Mouse (Mus musculus): ENCODE measurements around the gene Bicra.
A peak's percentile ranks its signal among the peaks of the same experiment; 100 is the strongest.

Gene Bicra

DNA sequence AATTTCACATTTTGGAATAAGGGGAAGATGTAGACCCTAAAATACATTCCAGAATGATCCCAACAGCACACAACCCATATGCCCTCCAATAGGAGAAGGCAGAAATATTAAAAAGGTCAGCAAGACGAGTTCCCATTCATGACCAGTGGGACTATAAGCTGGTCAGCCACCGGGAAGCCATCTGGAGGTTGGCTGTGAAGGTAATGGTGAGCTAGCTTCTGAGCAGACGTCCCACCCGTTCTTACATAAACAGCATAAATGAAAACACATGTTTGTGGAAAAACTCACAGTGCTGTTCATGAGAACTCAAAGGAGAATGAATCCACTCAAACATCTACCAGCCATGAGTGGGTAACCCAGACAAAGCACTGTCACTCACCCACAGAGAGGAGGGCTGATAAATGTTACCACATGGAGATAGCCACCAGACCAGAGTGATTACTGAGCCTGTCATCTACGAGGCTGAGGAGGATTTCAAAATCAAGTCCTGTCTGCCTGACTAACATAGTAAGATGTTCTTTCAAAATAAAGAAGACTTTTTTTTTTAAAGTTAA, 33.9 kb downstream of the Bicra start:
- DNase-seq = no peak

GRCm38 (mm10) chr7:16012576-16013263, 35.0 kb downstream of the Bicra start:
- peak; percentile 53 to 78 for DNase-seq

DNA sequence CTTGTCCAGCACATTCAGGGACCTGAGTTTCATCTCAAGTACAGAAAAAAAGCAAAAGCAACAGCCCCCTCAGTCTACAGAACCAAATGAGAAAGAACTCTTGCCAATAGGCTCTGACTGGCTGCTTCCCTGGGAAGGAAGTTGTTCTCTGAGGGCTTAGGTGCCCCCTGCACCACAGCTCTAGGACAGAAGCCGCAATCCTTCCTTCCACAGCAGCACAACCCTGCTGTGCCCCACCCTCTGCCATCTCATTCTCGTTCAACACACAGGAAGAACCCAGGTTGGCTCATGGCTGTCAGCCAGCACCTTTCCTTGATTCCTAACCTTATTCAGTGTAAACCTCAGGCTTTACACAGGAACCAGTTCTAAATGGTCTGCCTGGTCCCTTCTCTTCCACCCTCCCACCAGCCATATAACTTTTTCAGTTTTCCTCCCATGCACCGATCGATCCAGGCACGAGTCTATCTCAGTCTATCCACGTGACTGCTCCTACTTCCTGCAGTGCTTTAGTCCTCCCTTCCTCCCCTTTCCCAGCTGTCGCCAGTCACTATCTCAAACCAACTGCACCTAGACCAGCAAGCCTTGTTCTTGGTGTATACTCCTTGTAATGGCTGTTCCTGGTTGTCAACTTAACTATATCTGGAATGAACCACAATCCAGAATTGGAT, 36.2 kb downstream of the Bicra start:
- peak in 1 of 2 experiments; percentile 26 for DNase-seq

DNA sequence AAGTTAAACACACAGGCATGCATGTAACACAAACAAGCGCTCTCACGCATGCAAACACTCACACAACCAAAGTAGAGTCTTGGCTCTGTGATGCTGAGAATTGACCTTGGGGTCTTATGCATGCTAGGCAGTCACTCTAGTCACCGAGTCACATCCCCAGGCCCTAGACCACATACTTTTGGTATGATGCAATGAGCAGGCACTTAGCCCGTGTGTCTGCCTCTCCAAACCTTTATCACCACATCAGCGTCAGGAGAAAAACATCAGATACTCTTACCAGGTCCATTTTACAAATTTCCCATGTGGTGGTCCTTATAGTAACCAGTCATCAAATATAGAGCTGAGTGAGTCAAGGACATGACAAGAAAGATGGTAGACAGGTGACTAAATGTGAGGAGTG, 37.1 kb downstream of the Bicra start:
- no peak for DNase-seq

DNA sequence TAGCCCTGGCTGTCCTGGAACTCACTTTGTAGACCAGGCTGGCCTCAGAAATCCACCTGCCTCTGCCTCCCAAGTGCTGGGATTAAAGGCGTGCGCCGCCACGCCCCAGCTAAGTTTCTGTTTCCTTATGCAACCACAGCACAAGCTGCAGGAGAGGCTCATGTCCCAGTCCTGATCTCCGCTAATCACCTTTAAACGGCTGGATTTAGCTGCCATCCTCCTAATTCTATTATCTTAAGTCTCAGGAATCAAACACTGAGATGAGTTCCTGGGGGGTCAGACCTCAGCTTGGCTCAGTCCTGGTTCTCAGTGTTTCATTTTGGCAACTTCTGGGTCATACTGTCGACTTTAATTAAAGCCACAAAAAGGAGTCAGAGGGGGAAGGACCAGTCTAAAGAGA, 38.1 kb downstream of the Bicra start:
- no peak for DNase-seq

- no peak for DNase-seq
These were observed 42.7 kb downstream of the Bicra start for GRCm38 (mm10) chr7:16005020-16005419.

DNA sequence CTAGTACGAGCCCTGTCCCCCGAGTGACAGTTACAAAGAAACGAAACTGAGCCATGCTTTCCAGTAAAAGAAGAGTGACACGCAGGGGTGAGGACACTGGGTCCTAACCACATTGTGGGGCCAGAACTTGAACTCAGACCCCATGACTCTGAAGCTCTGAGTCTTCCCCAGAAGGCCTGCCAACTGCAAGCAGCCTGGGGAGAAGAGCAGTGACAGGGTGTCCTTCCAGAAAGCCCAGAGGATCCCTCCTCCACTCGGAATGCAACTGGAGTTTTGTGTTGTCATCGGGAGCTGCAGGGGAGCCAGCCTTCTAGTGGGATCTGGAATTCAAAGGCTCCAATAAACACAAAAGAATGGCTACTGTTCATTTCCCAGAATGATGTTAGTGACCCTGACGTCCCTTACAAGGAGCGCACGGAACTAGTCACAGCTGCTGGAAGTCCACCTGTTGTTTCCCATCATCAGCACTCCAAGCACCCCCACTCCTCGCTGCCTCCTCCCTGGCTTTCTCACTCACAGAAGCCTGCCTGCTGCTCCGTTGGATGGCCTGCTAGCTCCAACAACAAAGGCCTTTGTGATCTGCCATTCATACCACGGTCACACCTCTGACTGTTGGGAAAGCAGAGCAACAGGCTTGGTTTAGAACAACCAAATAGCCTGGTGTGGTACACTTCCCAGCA, 43.4 kb downstream of the Bicra start:
- peak in 1 of 2 experiments; percentile 46 for DNase-seq

GRCm38 (mm10) chr7:16003032-16003431, 44.7 kb downstream of the Bicra start:
- DNase-seq = no peak

GRCm38 (mm10) chr7:16002171-16002570, 45.5 kb downstream of the Bicra start:
- peak; percentile 34 to 35 for DNase-seq

DNA sequence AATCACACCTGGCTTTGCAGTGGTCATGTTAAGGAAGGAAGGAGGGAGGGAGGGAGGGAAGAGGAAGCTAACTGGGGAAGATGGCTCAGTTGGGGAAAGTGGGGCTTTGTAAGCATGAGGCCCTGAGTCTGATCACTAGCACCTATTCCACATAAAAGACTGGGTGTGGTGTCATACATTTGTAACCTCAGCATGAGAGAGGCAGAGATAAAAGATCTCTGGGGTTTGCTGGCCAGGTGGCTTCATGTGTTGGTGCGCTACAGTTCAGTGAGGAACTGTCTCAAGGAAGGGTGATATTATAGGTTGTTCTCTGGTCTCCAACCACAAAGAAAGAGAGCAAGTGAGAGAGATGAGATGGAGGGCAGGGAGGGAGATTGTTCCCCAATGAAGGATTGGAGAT, 46.0 kb downstream of the Bicra start:
- DNase-seq = no peak

DNA sequence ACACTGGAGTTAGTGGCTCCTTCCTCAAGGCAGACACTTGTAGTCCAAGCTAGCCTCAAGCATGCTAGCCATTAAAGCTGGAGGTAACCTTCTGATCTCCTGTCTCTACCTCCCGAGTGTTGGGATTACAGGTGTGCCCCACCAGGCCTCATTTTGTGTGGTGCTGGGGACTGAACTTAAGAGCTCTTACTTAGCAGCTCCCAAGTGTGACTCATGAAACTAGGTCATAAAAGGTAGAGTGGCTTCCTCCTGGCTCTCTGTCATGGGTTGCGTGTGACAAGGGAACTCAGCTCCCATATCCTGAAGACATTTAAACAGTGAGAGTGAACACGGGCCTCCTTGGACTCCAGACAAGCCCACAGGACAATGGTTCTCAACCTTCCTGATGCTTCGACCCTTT, 53.9 kb downstream of the Bicra start:
- DNase-seq = no peak

GRCm38 (mm10) chr7:15993152-15993551, 54.6 kb downstream of the Bicra start:
- DNase-seq = peak; percentile 80 to 90

- peak; percentile 59 to 61 for DNase-seq
These were observed 56.0 kb downstream of the Bicra start for GRCm38 (mm10) chr7:15991764-15992163.

- DNase-seq = peak; percentile 42 to 58
These were observed 59.9 kb downstream of the Bicra start for GRCm38 (mm10) chr7:15987661-15988356.

DNA sequence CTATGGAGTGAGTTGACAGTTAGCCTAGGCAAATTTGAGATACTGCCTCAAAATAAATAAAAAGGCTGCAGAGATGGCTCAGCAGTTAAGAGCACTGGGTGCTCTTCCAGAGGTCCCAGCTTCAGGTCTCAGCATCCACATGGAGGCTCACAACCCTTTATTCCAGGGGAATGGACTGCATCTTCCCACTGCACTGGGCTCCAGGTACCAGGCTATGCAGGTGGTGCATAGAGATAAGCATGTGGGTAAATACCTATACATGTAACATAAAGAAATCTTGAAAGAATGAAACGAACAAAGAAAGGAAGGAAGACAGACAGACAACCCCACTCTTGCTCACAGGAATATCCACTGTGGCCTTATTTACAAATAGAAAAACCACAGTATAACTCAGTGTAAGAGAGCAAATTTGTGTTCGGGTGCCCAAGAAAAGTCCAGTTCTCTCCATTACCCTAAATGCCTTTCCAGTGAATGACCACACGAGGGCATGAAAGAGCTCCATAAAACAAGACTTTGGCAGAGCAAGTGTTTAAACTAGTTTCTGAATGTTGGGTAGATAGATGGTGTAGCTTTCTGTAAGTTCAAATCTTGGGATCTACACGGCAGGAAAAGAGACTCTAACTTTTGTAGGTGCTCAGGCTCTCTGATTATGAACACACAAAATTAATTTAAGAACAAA, 64.9 kb downstream of the Bicra start:
- peak in 1 of 2 experiments; percentile 44 for DNase-seq

DNA sequence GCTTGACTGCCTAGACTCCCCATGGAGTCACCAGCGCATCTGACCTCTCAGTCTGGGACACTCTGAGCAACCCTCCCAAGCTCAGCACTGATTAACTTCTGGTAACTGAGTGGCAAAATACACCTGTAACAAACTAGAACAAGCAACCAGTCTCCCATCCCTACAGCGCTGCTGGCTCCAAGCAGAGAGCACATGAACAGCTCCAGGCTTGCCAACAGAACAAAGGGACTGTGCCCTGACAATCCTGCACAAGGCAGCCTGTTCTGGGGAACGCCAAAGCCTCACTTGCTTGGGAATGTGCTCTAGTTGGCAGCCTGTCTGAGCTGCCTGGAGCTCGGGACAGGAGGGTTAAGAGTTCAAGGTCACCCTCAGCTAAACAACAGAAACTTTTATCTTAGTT, 66.2 kb downstream of the Bicra start:
- DNase-seq = peak; percentile 81 to 91

DNA sequence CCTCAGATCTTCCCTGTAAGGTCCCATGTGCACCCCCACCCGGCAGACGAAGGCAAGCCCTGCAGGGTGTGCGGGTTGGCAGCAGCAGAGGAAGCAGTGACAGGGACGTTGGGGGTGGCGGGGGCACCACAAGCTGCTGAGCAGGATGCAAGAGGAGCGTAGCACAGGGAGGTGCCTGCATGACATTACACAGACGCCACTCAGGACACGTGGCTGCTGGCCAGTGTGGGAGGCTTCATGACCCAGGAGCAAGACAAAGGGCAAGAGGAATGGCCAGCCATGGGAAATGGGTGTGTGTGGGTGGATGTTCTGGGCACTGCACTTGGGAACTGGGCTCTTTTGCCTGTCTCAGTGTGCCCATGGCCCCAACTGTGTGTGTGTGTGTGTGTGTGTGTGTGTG, 67.5 kb downstream of the Bicra start:
- peak; percentile 81 to 89 for DNase-seq

GRCm38 (mm10) chr7:15975904-15976303, 71.8 kb downstream of the Bicra start:
- peak in 1 of 2 experiments; percentile 80 for DNase-seq

GRCm38 (mm10) chr7:15975451-15975850, 72.3 kb downstream of the Bicra start:
- no peak for DNase-seq

- DNase-seq = peak; percentile 62 to 81
These were observed 73.0 kb downstream of the Bicra start for GRCm38 (mm10) chr7:15974712-15975111.

DNA sequence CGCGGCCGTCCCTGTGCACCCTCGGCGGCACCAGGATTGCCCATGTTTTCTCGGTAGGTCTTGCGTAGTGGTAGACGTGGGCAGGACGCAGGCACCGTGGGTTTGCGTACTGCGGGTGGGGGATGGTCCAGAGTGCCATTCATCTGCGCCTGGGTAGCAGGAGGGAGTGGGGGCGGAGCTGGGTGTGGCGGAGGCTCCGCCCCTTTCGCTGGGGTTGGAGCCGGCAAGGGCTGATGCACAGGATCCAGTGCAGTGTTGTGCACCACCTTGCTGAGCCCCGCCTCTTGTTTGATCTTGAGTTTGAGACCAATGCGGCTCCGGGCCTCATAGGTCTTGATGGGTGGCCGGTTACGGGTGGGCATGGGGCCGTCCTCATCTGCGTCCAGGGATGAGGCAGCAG, 75.5 kb downstream of the Bicra start:
- DNase-seq = no peak

GRCm38 (mm10) chr7:15969674-15970073, 78.0 kb downstream of the Bicra start:
- DNase-seq = no peak

Measured in kidney, postnatal 36 days (tissue).